Mouse (Mus musculus): Measurements from ENCODE around the gene Smad6.

- TF ChIP-seq CTCF (IDR thresholded peaks at IDR 0.05; ENCODE audit: extremely low read depth, insufficient read depth, low read length) (no peak), POLR2A (IDR thresholded peaks at IDR 0.05; ENCODE audit: extremely low read depth, insufficient read depth, low read length) (no peak)
Measured at GRCm38 (mm10) chr9:64068571-64068970, 46.7 kb upstream of the Smad6 start.
